ENCODE assay signal across 50 mouse cellular contexts in genomic region chr9:40870331-40870730, GRCm38 (mm10). TPM values are rescaled to one million over a fixed set of nuclear protein-coding genes. Genes with fewer than 3 reads are reported as not detected.
"Had no signal": no experiment of that assay in that cellular context is flagged by ENCODE, and none has a peak within 500 bp of the region (broad histone marks: within the 10 kb centered on the region; RNA-seq: fewer than 3 reads in every experiment).

No protein-coding gene starts in this region.

- H3K36me3 ChIP-seq: heart, embryonic 10.5 days; heart, embryonic 12.5 days; heart, embryonic 13.5 days; heart, embryonic 15.5 days; hindbrain, embryonic 10.5 days; hindbrain, embryonic 12.5 days; hindbrain, embryonic 13.5 days; hindbrain, embryonic 15.5 days; intestine, embryonic 15.5 days; kidney, embryonic 15.5 days had no signal

- H3K9me3 ChIP-seq: heart, embryonic 10.5 days; heart, embryonic 12.5 days; heart, embryonic 13.5 days; heart, embryonic 15.5 days; hindbrain, embryonic 10.5 days; hindbrain, embryonic 12.5 days; hindbrain, embryonic 13.5 days; hindbrain, embryonic 15.5 days; intestine, embryonic 15.5 days; kidney, embryonic 15.5 days had no signal

- DNase-seq: heart, postnatal 10 days; heart, postnatal 14 days; heart, postnatal 36 days; heart, postnatal 4 days; kidney, adult 11 months; kidney, adult 18-20 months; kidney, adult 2 months; kidney, adult 8-10 months; kidney, adult 9 months; kidney, postnatal 10 days; kidney, postnatal 14 days; kidney, postnatal 25 days; kidney, postnatal 36 days; kidney, postnatal 4 days; layer of hippocampus, adult 9-11 months; layer of hippocampus, postnatal 36 days had no signal

- H3K4me3 ChIP-seq: heart, embryonic 10.5 days; heart, embryonic 12.5 days; heart, embryonic 13.5 days; heart, embryonic 15.5 days; hindbrain, embryonic 10.5 days; hindbrain, embryonic 12.5 days; hindbrain, embryonic 13.5 days; hindbrain, embryonic 15.5 days; intestine, embryonic 15.5 days; kidney, embryonic 15.5 days; layer of hippocampus, adult 2 months had no signal

- H3K27ac ChIP-seq: heart, embryonic 10.5 days; heart, embryonic 13.5 days; heart, embryonic 15.5 days; hindbrain, embryonic 10.5 days; hindbrain, embryonic 12.5 days; hindbrain, embryonic 13.5 days; hindbrain, embryonic 14.5 days; hindbrain, embryonic 15.5 days; hindbrain, postnatal 0 days; intestine, embryonic 15.5 days; kidney, embryonic 15.5 days; kidney, postnatal 0 days; layer of hippocampus, adult 2 months had no signal

- H3K4me2 ChIP-seq: heart, embryonic 11.5 days; heart, embryonic 12.5 days; heart, embryonic 13.5 days; heart, embryonic 15.5 days; hindbrain, embryonic 12.5 days; hindbrain, embryonic 13.5 days; hindbrain, embryonic 14.5 days; hindbrain, embryonic 15.5 days; intestine, embryonic 15.5 days; kidney, embryonic 15.5 days had no signal

- ATAC-seq: hindbrain, embryonic 16.5 days; hindbrain, postnatal 0 days; inflammation-experienced regulatory T-cells, adult 6 months; intestine, embryonic 15.5 days; intestine, embryonic 16.5 days; intestine, postnatal 0 days had no signal

- H3K9ac ChIP-seq: heart, embryonic 12.5 days; heart, embryonic 13.5 days; heart, embryonic 15.5 days; hindbrain, embryonic 12.5 days; hindbrain, embryonic 13.5 days; hindbrain, embryonic 14.5 days; hindbrain, embryonic 15.5 days; intestine, embryonic 15.5 days; kidney, embryonic 15.5 days had no signal

RNA-seq across cellular contexts. Expression of gene Bsx, which starts 3.6 kb away (rescaled TPM):
- total RNA-seq: heart, postnatal 10 days; heart, postnatal 14 days; heart, postnatal 25 days; heart, postnatal 36 days; heart, postnatal 4 days; hematopoietic stem cell, adult 5-6 weeks; hindbrain, postnatal 0 days; layer of hippocampus, adult 18-20 months; layer of hippocampus, adult 2 months; layer of hippocampus, adult 8-10 months; layer of hippocampus, postnatal 10 days; layer of hippocampus, postnatal 14 days; layer of hippocampus, postnatal 36 days; left cerebral cortex, adult 18-20 months had no signal
- polyA plus RNA-seq: heart, embryonic 10.5 days; heart, embryonic 11.5 days; heart, embryonic 12.5 days; heart, embryonic 13.5 days; heart, embryonic 14.5 days; heart, embryonic 15.5 days; heart, embryonic 16.5 days; heart, postnatal 0 days; hindbrain, embryonic 10.5 days; hindbrain, embryonic 11.5 days; hindbrain, embryonic 12.5 days; hindbrain, embryonic 13.5 days; hindbrain, embryonic 14.5 days; hindbrain, embryonic 15.5 days; hindbrain, embryonic 16.5 days; hindbrain, postnatal 0 days; inflammation-experienced regulatory T-cells, adult 6 months; intestine, embryonic 14.5 days; intestine, embryonic 15.5 days; intestine, embryonic 16.5 days; intestine, postnatal 0 days; kidney, adult 2 months; kidney, embryonic 14.5 days; kidney, embryonic 15.5 days; kidney, embryonic 16.5 days; kidney, postnatal 0 days; large intestine, adult 2 months had no signal
